Mouse (Mus musculus) yolk sac, embryonic 10.5 days (tissue): Measurements from ENCODE around the gene Negr1.

ENCODE experiments used
- DNase-seq: peaks from one replicate; pipeline ENCODE4 v3.0.0-alpha.2; 2017; ENCODE audit warnings: low spot score

The Negr1 gene

GRCm38 (mm10) chr3:156903925-156904576, 342.5 kb downstream of the Negr1 start:
- DNase-seq, result no peak

- no peak for DNase-seq
Measured at GRCm38 (mm10) chr3:156912816-156913215, 351.2 kb downstream of the Negr1 start.

- DNase-seq, result no peak
Measured at GRCm38 (mm10) chr3:156921369-156921768, 359.8 kb downstream of the Negr1 start.

- no peak for DNase-seq
Measured at GRCm38 (mm10) chr3:156923159-156923558, 361.6 kb downstream of the Negr1 start.

GRCm38 (mm10) chr3:156925102-156925501, 363.5 kb downstream of the Negr1 start:
- DNase-seq, result no peak

GRCm38 (mm10) chr3:156928396-156929061, 366.9 kb downstream of the Negr1 start:
- no peak for DNase-seq

- no peak for DNase-seq
Measured at GRCm38 (mm10) chr3:156929062-156929397, 367.4 kb downstream of the Negr1 start.

GRCm38 (mm10) chr3:156929677-156930440, 368.3 kb downstream of the Negr1 start:
- no peak for DNase-seq

GRCm38 (mm10) chr3:156931011-156931410, 369.4 kb downstream of the Negr1 start:
- no peak for DNase-seq

GRCm38 (mm10) chr3:156931540-156931939, 369.9 kb downstream of the Negr1 start:
- no peak for DNase-seq

- DNase-seq, result no peak
Measured at GRCm38 (mm10) chr3:156934778-156935290, 373.2 kb downstream of the Negr1 start.

- DNase-seq, result no peak
Measured at GRCm38 (mm10) chr3:156947404-156947803, 385.8 kb downstream of the Negr1 start.

GRCm38 (mm10) chr3:156952970-156953369, 391.4 kb downstream of the Negr1 start:
- DNase-seq, result no peak

GRCm38 (mm10) chr3:156955094-156955493, 393.5 kb downstream of the Negr1 start:
- DNase-seq, result no peak

GRCm38 (mm10) chr3:156958640-156959039, 397.0 kb downstream of the Negr1 start:
- DNase-seq, result no peak

GRCm38 (mm10) chr3:156968764-156969163, 407.2 kb downstream of the Negr1 start:
- DNase-seq, result no peak

GRCm38 (mm10) chr3:156971104-156971503, 409.5 kb downstream of the Negr1 start:
- DNase-seq, result no peak

- DNase-seq, result no peak
Measured at GRCm38 (mm10) chr3:156976816-156977215, 415.2 kb downstream of the Negr1 start.

- no peak for DNase-seq
Measured at GRCm38 (mm10) chr3:156980042-156980716, 418.6 kb downstream of the Negr1 start.

- DNase-seq, result no peak
Measured at GRCm38 (mm10) chr3:156982102-156982501, 420.5 kb downstream of the Negr1 start.

GRCm38 (mm10) chr3:156987113-156987512, 425.5 kb downstream of the Negr1 start:
- no peak for DNase-seq

GRCm38 (mm10) chr3:156992171-156992570, 430.6 kb downstream of the Negr1 start:
- no peak for DNase-seq
